Mouse (Mus musculus) left cerebral cortex, adult 2 months (tissue): ENCODE data around the gene Gm5127. TPM values are rescaled to one million over a fixed set of nuclear protein-coding genes. Genes with fewer than 3 reads are reported as not detected.

ENCODE experiments used
- DNase-seq, 2 experiments: peaks; one replicate each; pipeline ENCODE4 v3.0.0; 2021 to 2022; ENCODE audit warnings: low spot score in 2 of 2, mixed read lengths in 1 of 2; ENCODE audit errors: extremely low spot score in 1 of 2
- H3K27ac ChIP-seq: fragments of 200-600 bp; 2 replicates; pipeline ENCODE4 v1.8.1; 2022
- H3K4me3 ChIP-seq: fragments of 200-600 bp; 2 replicates; pipeline ENCODE4 v1.8.1; 2022
- CTCF ChIP-seq: fragments of 200-600 bp; IDR thresholded peaks from 2 replicates; pipeline ENCODE4 v1.8.1; 2022; ENCODE audit warnings: antibody characterized with exemption, mild to moderate bottlenecking, moderate library complexity
- intact Hi-C: fragments of 180-260 bp; cut with DNase I; formaldehyde crosslinking; loops from one replicate; pipeline ENCODE4 v1.15.1; 2025
- microRNA-seq, 2 experiments: library from miRNA; unstranded; fragments of <30 nt; microRNA quantifications; one replicate each; pipeline ENCODE4 v1.2.0; 2021
- total RNA-seq, 2 experiments: library from RNA; stranded (reverse); gene quantifications; 2 replicates each; pipeline ENCODE4 v1.2.3; 2021

Gm5127 gene
- total RNA-seq, 2 experiments from 2014 or later = 0.25 to 0.26 TPM

DNA sequence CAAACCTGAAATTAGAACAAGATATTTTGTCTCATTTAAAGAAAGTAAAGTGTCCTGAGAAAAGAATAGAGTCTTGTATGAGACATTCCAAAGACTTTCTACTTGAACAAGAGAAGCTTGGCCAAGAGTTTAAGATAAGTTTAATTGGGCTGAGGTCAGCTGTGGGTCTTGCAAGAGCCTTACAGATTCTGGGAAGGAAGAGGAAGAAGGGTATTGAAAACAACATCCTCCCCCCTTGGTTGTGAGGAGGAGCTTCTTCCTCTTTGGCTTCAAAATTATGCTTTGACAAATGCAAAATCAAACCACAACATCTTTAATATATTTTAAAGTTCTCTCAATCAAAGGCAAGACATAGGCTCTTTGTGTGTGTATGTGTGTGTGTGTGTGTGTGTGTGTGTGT lies 50.6 kb downstream of the Gm5127 start:
- no peak for DNase-seq
- Histone ChIP-seq H3K27ac (no peak overlapping the region), H3K4me3 (no peak overlapping the region)
- intact Hi-C loops = no loop called here
- TF ChIP-seq CTCF = no peak

DNA sequence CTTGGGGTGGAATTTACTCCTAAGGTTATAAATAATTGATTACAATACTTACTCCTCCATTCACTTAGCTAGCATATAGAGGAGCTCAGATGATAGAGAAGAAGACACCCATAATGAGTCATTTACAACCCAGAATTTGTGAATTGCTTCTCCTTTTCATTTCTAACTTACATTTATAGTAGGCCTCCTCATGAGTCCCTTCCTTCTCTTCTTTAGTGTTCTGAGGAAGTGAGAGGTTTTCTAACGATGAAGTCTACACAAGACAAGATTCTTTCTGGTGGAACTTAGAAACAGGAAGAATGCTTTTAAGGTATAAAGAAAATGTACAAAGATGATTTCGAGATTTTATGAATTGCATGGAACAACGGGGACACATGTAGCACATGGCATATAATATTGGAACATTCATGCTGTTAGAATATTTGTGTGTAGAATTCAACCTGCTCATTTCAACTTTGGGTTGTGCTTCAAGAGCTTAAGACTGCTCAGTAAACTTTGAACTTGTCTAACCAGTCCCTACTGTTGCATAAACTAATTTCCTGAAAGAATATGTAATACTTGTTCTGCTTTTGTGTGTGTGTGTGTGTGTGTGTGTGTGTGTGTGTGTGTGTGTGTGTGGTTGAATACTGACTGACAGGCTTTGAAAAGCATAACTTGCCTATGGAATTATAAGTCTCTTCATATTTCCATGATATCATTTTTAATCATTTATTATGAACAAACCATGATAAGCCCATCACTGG lies 52.0 kb downstream of the Gm5127 start:
- H3K4me3 ChIP-seq = no peak overlapping the region
- TF ChIP-seq CTCF = no peak
- intact Hi-C loops = no loop called here
- H3K27ac ChIP-seq = no peak overlapping the region
- no peak for DNase-seq

DNA sequence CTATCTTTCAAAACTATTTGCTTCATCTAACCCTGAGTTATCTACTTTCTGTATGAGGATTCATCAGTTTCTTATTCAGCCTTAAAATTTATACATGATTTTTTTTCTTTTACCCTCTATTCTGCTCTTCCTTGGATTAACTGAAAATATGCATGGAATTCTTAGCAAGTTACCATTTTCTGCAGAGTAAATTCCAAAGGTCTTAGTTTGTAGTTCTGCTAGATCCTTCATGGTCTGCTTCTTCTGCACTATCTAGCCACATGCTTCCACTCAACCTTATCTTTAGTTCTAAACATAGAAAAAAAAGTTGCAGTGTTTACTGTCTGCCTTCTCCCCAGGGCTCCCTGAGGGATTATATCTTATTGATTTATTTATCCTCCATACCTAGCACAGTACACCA lies 79.1 kb downstream of the Gm5127 start:
- intact Hi-C loops = no loop called here
- H3K27ac ChIP-seq = no peak overlapping the region
- H3K4me3 ChIP-seq = no peak overlapping the region
- no peak for DNase-seq
- no peak for TF ChIP-seq CTCF

DNA sequence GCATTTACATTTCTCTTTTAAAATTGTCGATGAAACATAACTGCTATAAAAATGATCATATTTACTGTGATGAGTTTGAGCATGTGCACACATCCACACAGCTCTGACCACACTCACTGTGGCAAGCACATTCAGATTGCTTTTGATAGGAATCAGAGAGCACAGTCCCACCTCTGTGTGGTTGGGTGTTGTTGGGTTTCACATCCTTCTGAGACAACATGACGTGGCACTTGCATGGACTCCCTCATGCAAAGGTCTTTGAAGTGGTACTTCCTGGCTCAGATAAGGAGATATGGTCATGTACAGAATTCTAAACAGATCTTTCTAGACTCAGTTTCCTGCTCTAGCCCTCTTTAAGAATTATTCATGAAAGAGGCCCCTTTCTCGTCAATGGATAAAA lies 121.6 kb downstream of the Gm5127 start:
- no peak for TF ChIP-seq CTCF
- Histone ChIP-seq H3K27ac (no peak overlapping the region), H3K4me3 (no peak overlapping the region)
- intact Hi-C loops = no loop called here
- DNase-seq = no peak

DNA sequence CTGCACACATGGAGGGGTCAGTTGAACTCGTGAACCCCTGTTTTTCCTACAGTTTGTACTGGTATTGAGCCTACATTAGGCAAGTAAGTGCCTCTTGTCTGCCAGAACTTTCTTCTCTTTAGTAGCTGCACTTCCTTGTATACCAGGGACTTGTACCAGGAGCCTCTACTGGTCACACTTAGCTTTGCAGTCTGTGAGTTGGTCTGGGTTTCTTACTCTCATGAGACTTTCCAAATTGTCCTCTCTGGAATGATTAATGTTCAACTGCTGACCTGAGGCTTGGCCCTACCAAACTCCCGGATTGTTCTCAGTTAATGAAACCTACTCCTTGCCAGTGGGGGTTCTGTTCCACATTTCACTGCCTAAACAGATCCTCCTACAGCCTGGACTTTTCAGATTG lies 134.2 kb downstream of the Gm5127 start:
- Histone ChIP-seq H3K4me3 (no peak overlapping the region), H3K27ac (no peak overlapping the region)
- peak; percentile 6; the same call in 1 of the 2 replicates for TF ChIP-seq CTCF
- intact Hi-C loops = no loop called here
- no peak for DNase-seq

DNA sequence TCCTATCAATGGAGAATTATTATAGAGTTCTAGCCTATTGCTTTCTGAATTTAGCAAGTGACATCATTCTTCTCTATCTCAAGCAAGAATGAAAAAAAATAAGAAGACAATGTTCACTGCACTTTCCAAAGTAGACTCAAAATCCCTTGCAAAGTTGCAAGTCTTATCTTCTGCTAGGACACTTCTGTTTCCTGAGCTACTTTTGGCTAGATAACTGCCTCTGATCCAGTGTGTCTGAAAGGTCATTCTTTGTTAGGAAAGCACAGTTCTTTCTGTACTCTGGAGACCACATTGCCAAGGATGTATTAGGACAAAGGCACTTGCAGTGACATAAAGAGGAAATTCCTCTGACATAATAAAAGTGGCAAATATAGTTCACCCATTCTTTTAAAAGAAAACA lies 159.3 kb downstream of the Gm5127 start:
- DNase-seq = no peak
- intact Hi-C loops = no loop called here
- no peak overlapping the region for H3K27ac ChIP-seq
- TF ChIP-seq CTCF = no peak
- no peak overlapping the region for H3K4me3 ChIP-seq

DNA sequence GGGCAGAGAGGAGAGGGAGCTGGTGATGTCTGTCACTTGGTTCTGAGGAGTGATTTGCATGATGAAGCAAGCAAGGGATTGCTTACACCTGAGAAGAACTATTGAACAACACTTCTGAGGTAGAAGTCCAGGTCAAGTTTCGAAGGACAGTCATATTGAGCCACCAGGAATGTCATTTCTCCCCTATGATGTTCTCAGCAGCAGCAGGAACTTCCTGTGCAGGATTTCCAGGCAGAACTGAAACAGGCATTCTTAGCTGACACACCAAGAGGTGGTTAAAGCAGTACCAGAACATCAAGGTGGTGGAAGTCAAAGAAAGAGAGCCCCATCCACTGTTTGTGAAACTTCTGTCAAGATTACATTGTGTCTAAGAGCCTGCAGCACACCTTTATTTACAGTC lies 172.3 kb downstream of the Gm5127 start:
- TF ChIP-seq CTCF = no peak
- no peak for DNase-seq
- Histone ChIP-seq H3K4me3 (no peak overlapping the region), H3K27ac (no peak overlapping the region)
- intact Hi-C loops = no loop called here

Small RNA genes within 50 kb of the gene (microRNA-seq; reads per million reads assigned to microRNA genes)
- gene Gm22102 = 0 reads per million in 2 experiments

Other genes with a start within 250 kb of the Gm5127 start
- gene Fndc3c1, start 97.8 kb upstream of the Gm5127 start, total RNA-seq = not detected
- gene Cysltr1, start 20.5 kb downstream of the Gm5127 start, total RNA-seq = under 1 TPM; 0.21 to 0.25 TPM